Mouse (Mus musculus): ENCODE measurements around the gene Ptpn7.

- TF ChIP-seq MXI1 (IDR thresholded peaks at IDR 0.05; ENCODE audit: low read depth, low read length) = no peak
- TF ChIP-seq NELFE (IDR thresholded peaks at IDR 0.05; ENCODE audit: low read depth, low read length) = no peak
- TF ChIP-seq MYC (IDR thresholded peaks at IDR 0.05; ENCODE audit: low read depth, low read length) = no peak
Measured at GRCm38 (mm10) chr1:135154011-135154410, 21.5 kb downstream of the Ptpn7 start.
